Mouse (Mus musculus) lung, postnatal 0 days (tissue): ENCODE measurements around the gene Cd37. TPM values are rescaled to one million over a fixed set of nuclear protein-coding genes. Genes with fewer than 3 reads are reported as not detected.

Source experiments
- ATAC-seq: fragments of 200-750 bp; cut with Nextera tagmentation; 2 replicates; pipeline ENCODE4 v1.8.0; 2017; ENCODE audit warnings: moderate library complexity
- DNase-seq: peaks from one replicate; pipeline ENCODE4 v3.0.0-alpha.2; 2016; ENCODE audit warnings: low spot score
- H3K27ac ChIP-seq: fragments of 300-500 bp; sonication (generic); 2 replicates; pipeline ENCODE4 v1.5.1; 2014; ENCODE audit warnings: antibody characterized with exemption, mild to moderate bottlenecking, low read length, mixed read lengths
- H3K27me3 ChIP-seq: fragments of 300-500 bp; sonication (generic); replicated peaks from 2 replicates; pipeline ENCODE4 v1.6.1; 2014; ENCODE audit warnings: low read length, mixed read lengths; ENCODE audit not compliant: insufficient read depth
- H3K36me3 ChIP-seq: fragments of 300-500 bp; sonication (generic); 2 replicates; pipeline ENCODE4 v1.6.1; 2014; ENCODE audit warnings: low read length, mixed read lengths; ENCODE audit not compliant: insufficient read depth
- H3K4me1 ChIP-seq: fragments of 300-500 bp; sonication (generic); 2 replicates; pipeline ENCODE4 v1.6.1; 2014; ENCODE audit warnings: antibody characterized with exemption, low read depth, low read length, mixed read lengths; ENCODE audit not compliant: insufficient read depth
- H3K4me2 ChIP-seq: fragments of 300-500 bp; sonication (generic); replicated peaks from 2 replicates; pipeline ENCODE4 v1.6.1; 2014; ENCODE audit warnings: low read depth, mild to moderate bottlenecking, low read length, moderate library complexity, mixed read lengths
- H3K4me3 ChIP-seq: fragments of 300-500 bp; sonication (generic); 2 replicates; pipeline ENCODE4 v1.5.1; 2014; ENCODE audit warnings: low read depth, low read length
- H3K9ac ChIP-seq: fragments of 300-500 bp; sonication (generic); replicated peaks from 2 replicates; pipeline ENCODE4 v1.6.1; 2014; ENCODE audit warnings: low read depth, mild to moderate bottlenecking
- H3K9me3 ChIP-seq: fragments of 300-500 bp; sonication (generic); 2 replicates; pipeline ENCODE4 v1.6.1; 2016; ENCODE audit warnings: low read length, mixed read lengths
- CTCF ChIP-seq: IDR thresholded peaks from 2 replicates; pipeline ENCODE4 v1.5.1; 2016; ENCODE audit warnings: antibody characterized with exemption, mild to moderate bottlenecking
- EP300 ChIP-seq: IDR thresholded peaks from 2 replicates; pipeline ENCODE4 v1.6.1; 2016; ENCODE audit warnings: antibody characterized with exemption, mild to moderate bottlenecking, control low read depth
- WGBS: fragments of 180-500 bp; shearing (Covaris S2); extraction: QIAGEN DNeasy Blood & Tissue Kit; methylation state at CpG from one replicate; pipeline ENCODE4 v1.1.7; 2014; 5-methylcytosine and 5-hydroxymethylcytosine counted together
- polyA plus RNA-seq: library from polyadenylated mRNA; unstranded; fragments of >200 nt; fragmentation: Nextera tagmentation; extraction: Ambion mirVana; gene quantifications from 2 replicates; pipeline ENCODE4 v1.2.1, GENCODE M21; 2015

Cd37 gene
- polyA plus RNA-seq, 1 experiment from 2014 or later, result 9.1 TPM

DNA sequence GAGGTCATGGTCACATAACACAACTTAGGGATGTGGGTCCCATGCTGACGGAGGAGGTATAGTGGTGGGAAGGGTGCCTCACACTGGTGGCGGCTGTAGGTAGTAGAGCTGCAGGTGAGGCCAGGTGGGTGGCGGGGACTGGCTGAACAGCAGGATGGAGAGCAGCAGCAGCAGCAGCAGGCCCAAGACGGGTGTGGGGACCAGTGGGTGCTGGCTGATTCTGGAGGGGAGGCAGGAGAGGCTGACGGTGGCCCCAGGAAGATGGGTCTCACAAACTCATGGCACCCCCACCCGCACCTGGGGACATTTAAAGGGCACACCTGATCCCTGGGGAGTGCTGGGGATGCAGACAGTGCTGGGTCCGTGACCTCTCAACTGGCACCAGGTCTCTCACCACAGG is 55.2 kb downstream of the Cd37 start:
- 54% methylated on average over 7 of the region's 7 CpGs for WGBS
- peaks cover 59% of the 10 kb centered on the region for H3K27me3 ChIP-seq
- no peak for DNase-seq
- no peak overlapping the region for H3K4me2 ChIP-seq
- H3K9me3 ChIP-seq, result no peaks in the 10 kb centered on the region
- no peak for ATAC-seq
- H3K27ac ChIP-seq, result no peak overlapping the region
- H3K36me3 ChIP-seq, result no peaks in the 10 kb centered on the region
- H3K4me1 ChIP-seq, result peaks cover 4% of the 10 kb centered on the region; the same call in 1 of the 2 replicates
- no peak overlapping the region for H3K9ac ChIP-seq
- no peak for TF ChIP-seq CTCF
- no peak for TF ChIP-seq EP300
- H3K4me3 ChIP-seq, result no peak overlapping the region

Other genes with a start within 250 kb of the Cd37 start
- gene Irf3, start 241.5 kb downstream of the Cd37 start, polyA plus RNA-seq, result 90.4 and 96.5 TPM in 2 replicates
- gene Bcl2l12, start 240.4 kb downstream of the Cd37 start, polyA plus RNA-seq, result 29.0 and 33.2 TPM in 2 replicates
- 18.1 and 20.5 TPM in 2 replicates for gene Scaf1, start 222.8 kb downstream of the Cd37 start, polyA plus RNA-seq
- gene Rras, start 221.2 kb downstream of the Cd37 start, polyA plus RNA-seq, result 160 TPM in 2 replicates
- 6.4 and 6.7 TPM in 2 replicates for gene Prr12, start 186.2 kb downstream of the Cd37 start, polyA plus RNA-seq
- 54.6 and 62.8 TPM in 2 replicates for gene Nosip, start 176.7 kb downstream of the Cd37 start, polyA plus RNA-seq
- gene Prrg2, start 176.4 kb downstream of the Cd37 start, polyA plus RNA-seq, result 36.8 and 40.8 TPM in 2 replicates
- 158 and 162 TPM in 2 replicates for gene Rcn3, start 146.9 kb downstream of the Cd37 start, polyA plus RNA-seq
- gene Fcgrt, start 135.3 kb downstream of the Cd37 start, polyA plus RNA-seq, result 138 and 143 TPM in 2 replicates
- 972 and 1,016 TPM in 2 replicates for gene Rps11, start 114.7 kb downstream of the Cd37 start, polyA plus RNA-seq
- 1,107 and 1,148 TPM in 2 replicates for gene Rpl13a, start 110.4 kb downstream of the Cd37 start, polyA plus RNA-seq
- gene Gm45713, start 102.9 kb downstream of the Cd37 start, polyA plus RNA-seq, result 0.62 and 0.96 TPM in 2 replicates
- 5.1 and 6.1 TPM in 2 replicates for gene Flt3l, start 102.7 kb downstream of the Cd37 start, polyA plus RNA-seq
- 51.7 and 58.4 TPM in 2 replicates for gene Pih1d1, start 84.8 kb downstream of the Cd37 start, polyA plus RNA-seq
- gene Aldh16a1, start 84.5 kb downstream of the Cd37 start, polyA plus RNA-seq, result 26.7 and 26.8 TPM in 2 replicates
- gene Slc17a7, start 75.2 kb downstream of the Cd37 start, polyA plus RNA-seq, result 0.56 and 0.65 TPM in 2 replicates
- not detected in 2 replicates for gene Gfy, start 59.5 kb downstream of the Cd37 start, polyA plus RNA-seq
- not detected in 2 replicates for gene Pth2, start 58.1 kb downstream of the Cd37 start, polyA plus RNA-seq
- 2.7 and 3.3 TPM in 2 replicates for gene Ccdc155, start 34.2 kb downstream of the Cd37 start, polyA plus RNA-seq
- gene Dkkl1, start 27.0 kb downstream of the Cd37 start, polyA plus RNA-seq, result 0.93 and 1.1 TPM in 2 replicates
- gene Tead2, start 23.4 kb downstream of the Cd37 start, polyA plus RNA-seq, result 46.5 and 52.3 TPM in 2 replicates
- not detected in 2 replicates for gene Slc6a16, start 2.0 kb upstream of the Cd37 start, polyA plus RNA-seq
- not detected in 2 replicates for gene Slc6a21, start 38.4 kb upstream of the Cd37 start, polyA plus RNA-seq
- 19.2 and 21.9 TPM in 2 replicates for gene Trpm4, start 94.7 kb upstream of the Cd37 start, polyA plus RNA-seq
- gene Hrc, start 96.2 kb upstream of the Cd37 start, polyA plus RNA-seq, result 0.50 and 0.54 TPM in 2 replicates
- gene Ppfia3, start 127.9 kb upstream of the Cd37 start, polyA plus RNA-seq, result 1.8 and 2.0 TPM in 2 replicates
- 0.49 TPM in 1 of 2 replicates, not detected in the other for gene Lin7b, start 131.5 kb upstream of the Cd37 start, polyA plus RNA-seq
- gene Snrnp70, start 156.6 kb upstream of the Cd37 start, polyA plus RNA-seq, result 85.3 and 104 TPM in 2 replicates
- gene Kcna7, start 166.5 kb upstream of the Cd37 start, polyA plus RNA-seq, result 0.16 and 0.24 TPM in 2 replicates
- gene Ntf5, start 174.6 kb upstream of the Cd37 start, polyA plus RNA-seq, result 7.1 and 7.2 TPM in 2 replicates
- gene Lhb, start 181.7 kb upstream of the Cd37 start, polyA plus RNA-seq, result 4.5 and 4.7 TPM in 2 replicates
- gene Gys1, start 195.7 kb upstream of the Cd37 start, polyA plus RNA-seq, result 19.2 and 19.6 TPM in 2 replicates
- 59.9 and 63.5 TPM in 2 replicates for gene Ruvbl2, start 199.0 kb upstream of the Cd37 start, polyA plus RNA-seq
- 5,808 and 6,026 TPM in 2 replicates for gene Ftl1, start 220.8 kb upstream of the Cd37 start, polyA plus RNA-seq
- gene Bax, start 227.8 kb upstream of the Cd37 start, polyA plus RNA-seq, result 144 and 155 TPM in 2 replicates
- 0.25 and 0.52 TPM in 2 replicates for gene Tulp2, start 242.8 kb upstream of the Cd37 start, polyA plus RNA-seq
- gene Gm45808, start 247.7 kb upstream of the Cd37 start, polyA plus RNA-seq, result not detected in 2 replicates
- gene Dhdh, start 249.7 kb upstream of the Cd37 start, polyA plus RNA-seq, result 3.5 and 4.5 TPM in 2 replicates